Mouse (Mus musculus): ENCODE results near the gene Gm17606. TPM values are rescaled to one million over a fixed set of nuclear protein-coding genes. Genes with fewer than 3 reads are reported as not detected.

Gm17606 gene
- polyA plus RNA-seq, 1 experiment from 2014 or later, result not detected

DNA sequence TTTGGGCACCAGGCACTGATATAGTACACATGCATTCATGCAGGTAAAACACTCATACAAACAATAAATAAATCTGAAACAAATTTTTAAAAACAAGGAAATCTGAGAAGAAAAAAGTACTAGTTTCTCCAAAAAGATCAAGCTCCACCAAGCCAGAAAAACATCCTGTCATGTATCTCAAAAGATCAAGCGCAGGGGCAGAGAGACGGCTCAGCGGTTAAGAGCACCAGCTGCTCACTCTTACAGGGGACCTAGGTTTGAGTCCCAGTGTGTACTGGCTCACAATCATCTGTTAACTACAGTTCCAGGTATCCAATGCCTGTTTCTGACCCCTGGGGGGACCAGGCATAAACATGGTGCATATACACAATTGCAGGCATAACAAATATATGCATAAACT lies 41.6 kb downstream of the Gm17606 start:
- no peaks in the 10 kb centered on the region for H3K27me3 ChIP-seq (ENCODE audit: insufficient read depth, low read length)
- no peak overlapping the region for H3K27ac ChIP-seq
- H3K4me2 ChIP-seq (ENCODE audit: low read length), result no peak overlapping the region
- no peak overlapping the region for H3K4me3 ChIP-seq (replicated peaks; ENCODE audit: low read depth, low read length)
- no peak for ATAC-seq (replicated peaks; ENCODE audit: low FRiP score, low read depth)
- WGBS, result 74% methylated on average over 3 of the region's 3 CpGs
- H3K9ac ChIP-seq (ENCODE audit: low read depth, low read length), result no peak overlapping the region
- no peaks in the 10 kb centered on the region for H3K4me1 ChIP-seq (replicated peaks; ENCODE audit: insufficient read depth, low read length)
- H3K9me3 ChIP-seq (replicated peaks; ENCODE audit: low read length), result no peaks in the 10 kb centered on the region
- peaks cover 16% of the 10 kb centered on the region for H3K36me3 ChIP-seq (ENCODE audit: insufficient read depth, low read length)
- no peak for DNase-seq (ENCODE audit: low spot score)
- TF ChIP-seq CTCF (IDR thresholded peaks at IDR 0.05; ENCODE audit: low read depth), result no peak

GRCm38 (mm10) chr14:54685471-54685870 lies 44.7 kb downstream of the Gm17606 start:
- 8% methylated on average over 8 of the region's 8 CpGs for WGBS
- Histone ChIP-seq H3K27ac (peak overlapping the region; percentile 95; the same call in 1 of the 2 replicates), H3K9me3 (replicated peaks; ENCODE audit: low read length) (no peaks in the 10 kb centered on the region), H3K27me3 (ENCODE audit: insufficient read depth, low read length) (no peaks in the 10 kb centered on the region), H3K4me1 (replicated peaks; ENCODE audit: insufficient read depth, low read length) (peaks cover 4% of the 10 kb centered on the region; the same call in 1 of the 2 replicates), H3K36me3 (ENCODE audit: insufficient read depth, low read length) (peaks cover 8% of the 10 kb centered on the region), H3K9ac (ENCODE audit: low read depth, low read length) (peak overlapping the region; percentile 92), H3K4me3 (replicated peaks; ENCODE audit: low read depth, low read length) (peak overlapping the region; percentile 86), H3K4me2 (ENCODE audit: low read length) (peak overlapping the region; percentile 82)
- ATAC-seq (replicated peaks; ENCODE audit: low FRiP score, low read depth) (no peak), DNase-seq (ENCODE audit: low spot score) (no peak)
- TF ChIP-seq CTCF (IDR thresholded peaks at IDR 0.05; ENCODE audit: low read depth), result no peak

GRCm38 (mm10) chr14:54686063-54686521 lies 45.3 kb downstream of the Gm17606 start, which contains the start of gene 1700123O20Rik:
1700123O20Rik (plus strand) TSS chr14:54686216.
- Histone ChIP-seq H3K27me3 (ENCODE audit: insufficient read depth, low read length) (no peaks in the 10 kb centered on the region), H3K4me2 (ENCODE audit: low read length) (peak within 1 kb of the TSS; percentile 82), H3K36me3 (ENCODE audit: insufficient read depth, low read length) (peaks cover 11% of the 10 kb centered on the region), H3K9me3 (replicated peaks; ENCODE audit: low read length) (no peaks in the 10 kb centered on the region), H3K4me3 (replicated peaks; ENCODE audit: low read depth, low read length) (peak within 1 kb of the TSS; percentile 86), H3K27ac (peak within 1 kb of the TSS; percentile 95), H3K9ac (ENCODE audit: low read depth, low read length) (peak within 1 kb of the TSS; percentile 92), H3K4me1 (replicated peaks; ENCODE audit: insufficient read depth, low read length) (peaks cover 4% of the 10 kb centered on the region; the same call in 1 of the 2 replicates)
- DNase-seq (ENCODE audit: low spot score) (peak; percentile 96), ATAC-seq (replicated peaks; ENCODE audit: low FRiP score, low read depth) (peak; percentile 65)
- WGBS, result under 1% methylated on average over 41 of the region's 41 CpGs
- peak; percentile 59 for TF ChIP-seq CTCF (IDR thresholded peaks at IDR 0.05; ENCODE audit: low read depth)

DNA sequence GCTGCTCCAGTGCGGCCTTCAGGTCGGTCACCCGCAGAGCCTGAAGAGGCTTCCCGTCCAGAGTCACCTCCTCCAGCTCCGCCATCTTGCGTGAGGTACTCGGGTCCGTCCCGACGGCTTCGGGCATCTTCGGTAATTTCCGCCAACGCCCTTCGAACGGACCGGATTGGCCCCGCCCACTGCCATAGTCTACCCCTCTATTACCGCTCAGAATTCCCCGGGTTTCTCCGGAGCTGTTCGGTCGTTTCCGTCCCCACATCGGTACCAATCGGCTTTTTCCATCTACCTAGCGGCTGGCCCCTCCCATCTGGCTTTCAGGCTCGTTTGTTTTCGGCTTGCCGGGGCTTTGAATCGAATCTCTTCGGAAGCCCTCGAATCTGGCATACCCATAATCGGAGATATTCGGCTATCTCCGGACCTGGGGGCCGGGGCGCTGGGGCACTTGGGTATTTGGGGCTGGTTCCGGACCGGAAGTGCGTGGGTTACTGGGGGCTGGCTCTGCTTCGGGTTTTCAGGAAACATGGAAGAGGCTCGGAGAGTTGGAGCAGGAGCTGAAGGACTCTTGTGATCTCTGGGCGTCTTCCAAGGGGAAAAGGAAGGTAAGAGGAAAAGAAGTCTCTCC lies 45.9 kb downstream of the Gm17606 start, which contains the start of gene Acin1:
TSS of gene Acin1 (minus strand) at position 410 of the 622 bp plus-strand sequence.
- ATAC-seq (replicated peaks; ENCODE audit: low FRiP score, low read depth) (peak; percentile 97), DNase-seq (ENCODE audit: low spot score) (peak; percentile 100)
- peaks cover 11% of the 10 kb centered on the region for H3K36me3 ChIP-seq (ENCODE audit: insufficient read depth, low read length)
- TF ChIP-seq CTCF (IDR thresholded peaks at IDR 0.05; ENCODE audit: low read depth), result no peak
- H3K27ac ChIP-seq, result peak within 1 kb of the TSS; percentile 95
- peak within 1 kb of the TSS; percentile 86 for H3K4me3 ChIP-seq (replicated peaks; ENCODE audit: low read depth, low read length)
- WGBS, result under 1% methylated on average over 44 of the region's 44 CpGs
- H3K27me3 ChIP-seq (ENCODE audit: insufficient read depth, low read length), result no peaks in the 10 kb centered on the region
- peaks cover 4% of the 10 kb centered on the region; the same call in 1 of the 2 replicates for H3K4me1 ChIP-seq (replicated peaks; ENCODE audit: insufficient read depth, low read length)
- H3K9ac ChIP-seq (ENCODE audit: low read depth, low read length), result peak within 1 kb of the TSS; percentile 92
- H3K9me3 ChIP-seq (replicated peaks; ENCODE audit: low read length), result no peaks in the 10 kb centered on the region
- H3K4me2 ChIP-seq (ENCODE audit: low read length), result peak within 1 kb of the TSS; percentile 82

DNA sequence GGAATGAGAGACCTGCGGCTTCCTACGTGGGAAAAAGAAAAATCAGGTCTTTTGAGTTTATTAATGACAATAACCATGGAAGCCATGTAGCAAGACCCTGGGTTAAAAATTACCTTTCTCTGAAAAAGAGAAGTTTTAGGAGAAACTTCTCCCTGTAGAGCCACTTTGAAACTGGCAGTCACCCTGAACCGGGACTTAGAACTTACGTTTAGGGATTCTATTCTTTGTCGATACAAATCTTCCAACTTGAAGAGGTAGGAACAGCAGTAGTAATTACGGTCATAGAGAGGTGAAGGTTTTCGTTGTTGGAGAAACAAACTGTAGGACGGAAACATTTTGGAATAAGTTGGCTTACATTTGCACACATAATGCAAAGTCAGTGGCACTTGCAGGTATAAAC lies 46.5 kb downstream of the Gm17606 start:
- WGBS, result 2% methylated on average over 8 of the region's 8 CpGs

DNA sequence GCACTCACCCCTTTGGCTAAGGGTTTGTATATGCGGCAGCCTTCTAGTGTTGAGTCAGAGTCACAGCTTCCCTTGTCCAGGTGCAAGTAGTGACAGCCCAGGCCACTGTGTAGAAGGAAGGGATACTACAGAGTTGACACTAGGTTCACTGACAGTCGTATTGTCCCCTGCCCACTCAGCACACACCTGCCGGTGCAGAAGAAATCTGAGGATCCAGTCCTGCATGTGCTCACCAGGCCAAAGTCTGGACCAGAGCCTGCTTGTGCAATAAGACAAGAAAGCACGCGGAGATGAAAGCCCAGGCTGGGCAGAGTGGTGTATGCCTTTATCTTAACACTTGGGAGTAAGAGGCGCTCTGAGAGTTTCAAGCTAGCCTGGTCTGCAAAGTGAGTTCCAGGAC lies 54.3 kb downstream of the Gm17606 start:
- H3K9ac ChIP-seq (ENCODE audit: low read depth, low read length), result no peak overlapping the region
- no peaks in the 10 kb centered on the region for H3K27me3 ChIP-seq (ENCODE audit: insufficient read depth, low read length)
- ATAC-seq (replicated peaks; ENCODE audit: low FRiP score, low read depth), result no peak; the same call in 1 of the 2 replicates
- no peak overlapping the region for H3K4me2 ChIP-seq (ENCODE audit: low read length)
- WGBS, result 70% methylated on average over 6 of the region's 6 CpGs
- no peak overlapping the region for H3K27ac ChIP-seq
- H3K4me3 ChIP-seq (replicated peaks; ENCODE audit: low read depth, low read length), result no peak overlapping the region
- peaks cover 12% of the 10 kb centered on the region for H3K36me3 ChIP-seq (ENCODE audit: insufficient read depth, low read length)
- no peak for DNase-seq (ENCODE audit: low spot score)
- no peaks in the 10 kb centered on the region for H3K4me1 ChIP-seq (replicated peaks; ENCODE audit: insufficient read depth, low read length)
- H3K9me3 ChIP-seq (replicated peaks; ENCODE audit: low read length), result no peaks in the 10 kb centered on the region
- TF ChIP-seq CTCF (IDR thresholded peaks at IDR 0.05; ENCODE audit: low read depth), result no peak

More for the DNA sequence above, 46.5 kb downstream of the Gm17606 start:
- Histone ChIP-seq H3K4me2 (ENCODE audit: low read length) (peak overlapping the region; percentile 55), H3K27ac (peak overlapping the region; percentile 83), H3K36me3 (ENCODE audit: insufficient read depth, low read length) (peaks cover 11% of the 10 kb centered on the region), H3K9ac (ENCODE audit: low read depth, low read length) (peak overlapping the region; percentile 72), H3K9me3 (replicated peaks; ENCODE audit: low read length) (no peaks in the 10 kb centered on the region), H3K4me1 (replicated peaks; ENCODE audit: insufficient read depth, low read length) (peaks cover 4% of the 10 kb centered on the region; the same call in 1 of the 2 replicates), H3K4me3 (replicated peaks; ENCODE audit: low read depth, low read length) (peak overlapping the region; percentile 57), H3K27me3 (ENCODE audit: insufficient read depth, low read length) (no peaks in the 10 kb centered on the region)
- no peak for TF ChIP-seq CTCF (IDR thresholded peaks at IDR 0.05; ENCODE audit: low read depth)
- ATAC-seq (replicated peaks; ENCODE audit: low FRiP score, low read depth) (no peak), DNase-seq (ENCODE audit: low spot score) (peak; percentile 44)

All from kidney, postnatal 0 days (tissue).